Mouse (Mus musculus): ENCODE measurements around the gene Sltm. TPM values are rescaled to one million over a fixed set of nuclear protein-coding genes. Genes with fewer than 3 reads are reported as not detected.

Gene Sltm
- total and polyA plus RNA-seq, 2 experiments = 3.5 to 17.6 TPM

DNA sequence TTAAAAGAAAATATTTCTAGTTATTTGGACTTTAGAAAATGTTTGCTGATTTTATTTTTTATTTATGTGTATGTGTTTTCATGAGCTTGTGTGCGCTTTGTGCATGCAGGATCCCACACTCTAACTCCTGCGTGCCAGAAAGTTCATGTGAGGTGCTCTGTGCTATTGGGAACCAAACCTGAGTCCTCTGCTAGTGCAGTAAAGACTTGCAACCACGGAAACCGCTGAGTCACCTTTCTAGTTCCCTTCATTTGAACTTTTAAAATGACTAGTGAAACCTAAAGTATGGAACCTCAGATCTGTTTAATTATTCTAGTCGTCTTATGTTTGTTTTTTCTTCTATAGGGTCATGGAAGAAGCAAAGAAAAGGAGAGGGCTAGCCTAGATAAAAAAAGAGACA, 38.4 kb downstream of the Sltm start:
- TF ChIP-seq POLR2A (IDR thresholded peaks at IDR 0.05; ENCODE audit: extremely low read depth, insufficient read depth, low read length) (no peak), CTCF (IDR thresholded peaks at IDR 0.05; ENCODE audit: low read depth, low read length) (no peak)
- Histone ChIP-seq H3K36me3 (ENCODE audit: control insufficient read depth, insufficient read depth, low read length) (peaks cover 60% of the 10 kb centered on the region), H3K4me3 (ENCODE audit: insufficient read depth, low read depth, low read length) (no peak overlapping the region), H3K9ac (ENCODE audit: low read depth, low read length) (no peak overlapping the region), H3K79me2 (ENCODE audit: control insufficient read depth, insufficient read depth, low read length) (no peaks in the 10 kb centered on the region), H3K27me3 (ENCODE audit: control insufficient read depth, insufficient read depth, low read length) (no peaks in the 10 kb centered on the region), H3K4me1 (ENCODE audit: control insufficient read depth, insufficient read depth, low read length) (no peaks in the 10 kb centered on the region), H3K27ac (replicated peaks; ENCODE audit: insufficient read depth, low read depth, low read length) (no peak overlapping the region)
- no peak for DNase-seq (ENCODE audit: extremely low read depth, low read depth, low spot score)
- WGBS = 86% methylated on average over 5 of the region's 5 CpGs

DNA sequence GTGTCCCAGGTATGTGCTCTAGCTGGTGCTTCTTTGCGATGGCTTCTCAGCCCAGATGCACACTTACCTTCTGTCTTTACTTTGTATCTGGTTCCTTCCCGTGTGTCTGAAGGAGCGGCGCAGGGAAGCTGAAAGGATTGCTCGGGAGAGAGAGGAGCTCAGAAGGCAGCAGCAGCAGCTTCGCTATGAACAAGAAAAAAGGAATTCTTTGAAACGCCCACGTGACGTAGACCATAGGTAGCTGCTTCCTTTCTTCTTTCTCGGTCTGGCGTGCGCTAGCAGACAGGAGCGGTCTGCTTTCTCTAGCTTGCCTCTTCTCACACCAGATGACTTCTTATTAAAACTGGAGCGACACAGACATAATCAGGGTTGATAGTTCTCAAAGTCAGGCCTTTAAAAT, 42.1 kb downstream of the Sltm start:
- Histone ChIP-seq H3K36me3 (ENCODE audit: control insufficient read depth, insufficient read depth, low read length) (peaks cover 83% of the 10 kb centered on the region), H3K27ac (replicated peaks; ENCODE audit: insufficient read depth, low read depth, low read length) (no peak overlapping the region), H3K4me3 (ENCODE audit: insufficient read depth, low read depth, low read length) (no peak overlapping the region), H3K79me2 (ENCODE audit: control insufficient read depth, insufficient read depth, low read length) (no peaks in the 10 kb centered on the region), H3K9ac (ENCODE audit: low read depth, low read length) (no peak overlapping the region), H3K4me1 (ENCODE audit: control insufficient read depth, insufficient read depth, low read length) (no peaks in the 10 kb centered on the region), H3K27me3 (ENCODE audit: control insufficient read depth, insufficient read depth, low read length) (no peaks in the 10 kb centered on the region)
- TF ChIP-seq POLR2A (IDR thresholded peaks at IDR 0.05; ENCODE audit: extremely low read depth, insufficient read depth, low read length) = no peak
- no peak for TF ChIP-seq CTCF (IDR thresholded peaks at IDR 0.05; ENCODE audit: low read depth, low read length)
- WGBS = 94% methylated on average over 14 of the region's 14 CpGs
- no peak for DNase-seq (ENCODE audit: extremely low read depth, low read depth, low spot score)

DNA sequence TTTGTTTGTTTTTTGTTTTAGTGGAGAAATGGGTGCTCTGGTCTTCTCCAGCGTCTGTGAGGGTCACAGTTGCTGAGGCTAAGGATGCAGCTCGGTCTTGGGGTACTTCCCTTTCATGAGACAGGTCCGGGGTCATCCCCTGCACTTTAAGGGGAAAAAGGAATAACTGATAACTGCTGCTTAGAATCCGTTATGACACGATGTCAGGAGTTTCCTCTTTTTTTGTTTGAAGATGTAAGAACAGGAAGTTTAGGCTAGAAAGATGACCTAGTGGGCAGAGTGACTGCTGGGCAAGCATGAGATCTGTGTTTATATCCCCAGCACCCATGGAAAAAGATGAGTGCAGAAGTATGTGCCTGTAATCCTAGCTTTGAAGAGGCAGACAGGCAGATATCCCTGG, 42.6 kb downstream of the Sltm start:
- Histone ChIP-seq H3K4me3 (ENCODE audit: insufficient read depth, low read depth, low read length) (no peak overlapping the region), H3K79me2 (ENCODE audit: control insufficient read depth, insufficient read depth, low read length) (no peaks in the 10 kb centered on the region), H3K36me3 (ENCODE audit: control insufficient read depth, insufficient read depth, low read length) (peaks cover 82% of the 10 kb centered on the region), H3K27ac (replicated peaks; ENCODE audit: insufficient read depth, low read depth, low read length) (no peak overlapping the region), H3K4me1 (ENCODE audit: control insufficient read depth, insufficient read depth, low read length) (no peaks in the 10 kb centered on the region), H3K9ac (ENCODE audit: low read depth, low read length) (no peak overlapping the region), H3K27me3 (ENCODE audit: control insufficient read depth, insufficient read depth, low read length) (no peaks in the 10 kb centered on the region)
- WGBS = 76% methylated on average over 5 of the region's 5 CpGs
- TF ChIP-seq CTCF (IDR thresholded peaks at IDR 0.05; ENCODE audit: low read depth, low read length) = no peak
- no peak for TF ChIP-seq POLR2A (IDR thresholded peaks at IDR 0.05; ENCODE audit: extremely low read depth, insufficient read depth, low read length)
- DNase-seq (ENCODE audit: extremely low read depth, low read depth, low spot score) = no peak

DNA sequence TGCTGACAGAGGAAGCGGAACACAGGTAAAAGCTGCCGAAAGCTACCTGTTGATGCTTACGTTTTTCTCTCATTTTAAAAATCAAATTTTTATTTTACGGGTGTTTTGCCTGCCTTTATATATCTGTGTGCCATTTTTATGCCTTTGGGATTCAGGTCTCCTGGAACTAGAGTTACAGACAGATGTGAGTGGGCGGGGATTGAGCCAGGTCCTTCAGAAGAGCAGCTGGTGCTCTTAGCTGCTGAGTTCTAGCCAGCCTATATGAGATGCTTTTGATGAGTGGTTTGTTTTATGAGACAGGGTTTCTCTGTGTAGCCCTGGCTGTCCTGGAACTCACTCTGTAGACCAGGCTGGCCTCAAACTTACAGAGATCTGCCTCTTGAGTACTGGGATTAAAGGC, 44.6 kb downstream of the Sltm start:
- no peak overlapping the region for H3K4me3 ChIP-seq (ENCODE audit: insufficient read depth, low read depth, low read length)
- H3K27ac ChIP-seq (replicated peaks; ENCODE audit: insufficient read depth, low read depth, low read length) = no peak overlapping the region
- WGBS = 97% methylated on average over 5 of the region's 5 CpGs
- no peak overlapping the region for H3K9ac ChIP-seq (ENCODE audit: low read depth, low read length)
- peaks cover 81% of the 10 kb centered on the region for H3K36me3 ChIP-seq (ENCODE audit: control insufficient read depth, insufficient read depth, low read length)
- no peaks in the 10 kb centered on the region for H3K27me3 ChIP-seq (ENCODE audit: control insufficient read depth, insufficient read depth, low read length)
- no peak for DNase-seq (ENCODE audit: extremely low read depth, low read depth, low spot score)
- H3K79me2 ChIP-seq (ENCODE audit: control insufficient read depth, insufficient read depth, low read length) = no peaks in the 10 kb centered on the region
- no peaks in the 10 kb centered on the region for H3K4me1 ChIP-seq (ENCODE audit: control insufficient read depth, insufficient read depth, low read length)
- no peak for TF ChIP-seq POLR2A (IDR thresholded peaks at IDR 0.05; ENCODE audit: extremely low read depth, insufficient read depth, low read length)
- TF ChIP-seq CTCF (IDR thresholded peaks at IDR 0.05; ENCODE audit: low read depth, low read length) = no peak

DNA sequence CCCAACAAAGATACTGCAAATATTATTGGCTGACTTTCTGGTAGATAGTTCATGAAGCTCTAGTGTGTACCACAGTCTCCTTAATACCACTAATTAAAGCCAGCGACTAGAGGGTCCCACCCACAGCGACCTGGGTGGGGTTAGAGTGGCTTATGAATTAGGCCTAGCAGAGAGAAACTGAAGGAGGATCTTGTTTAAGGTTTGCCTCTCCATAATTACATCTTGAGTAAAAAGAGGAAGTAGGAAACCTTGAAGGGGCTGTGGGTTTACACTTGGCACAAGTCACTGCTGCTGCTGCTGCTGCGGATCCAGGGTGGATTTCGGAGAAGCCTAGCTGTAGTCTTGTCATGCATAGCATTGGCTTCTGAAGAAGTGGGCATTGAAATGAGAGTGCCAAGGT, 48.2 kb downstream of the Sltm start:
- TF ChIP-seq POLR2A (IDR thresholded peaks at IDR 0.05; ENCODE audit: extremely low read depth, insufficient read depth, low read length) (no peak), CTCF (IDR thresholded peaks at IDR 0.05; ENCODE audit: low read depth, low read length) (no peak)
- no peak overlapping the region for H3K27ac ChIP-seq (replicated peaks; ENCODE audit: insufficient read depth, low read depth, low read length)
- no peak for DNase-seq (ENCODE audit: extremely low read depth, low read depth, low spot score)
- no peaks in the 10 kb centered on the region for H3K79me2 ChIP-seq (ENCODE audit: control insufficient read depth, insufficient read depth, low read length)
- no peak overlapping the region for H3K4me3 ChIP-seq (ENCODE audit: insufficient read depth, low read depth, low read length)
- H3K36me3 ChIP-seq (ENCODE audit: control insufficient read depth, insufficient read depth, low read length) = peaks cover 74% of the 10 kb centered on the region
- no peaks in the 10 kb centered on the region for H3K27me3 ChIP-seq (ENCODE audit: control insufficient read depth, insufficient read depth, low read length)
- 92% methylated on average over 4 of the region's 4 CpGs for WGBS
- H3K9ac ChIP-seq (ENCODE audit: low read depth, low read length) = no peak overlapping the region
- H3K4me1 ChIP-seq (ENCODE audit: control insufficient read depth, insufficient read depth, low read length) = no peaks in the 10 kb centered on the region

DNA sequence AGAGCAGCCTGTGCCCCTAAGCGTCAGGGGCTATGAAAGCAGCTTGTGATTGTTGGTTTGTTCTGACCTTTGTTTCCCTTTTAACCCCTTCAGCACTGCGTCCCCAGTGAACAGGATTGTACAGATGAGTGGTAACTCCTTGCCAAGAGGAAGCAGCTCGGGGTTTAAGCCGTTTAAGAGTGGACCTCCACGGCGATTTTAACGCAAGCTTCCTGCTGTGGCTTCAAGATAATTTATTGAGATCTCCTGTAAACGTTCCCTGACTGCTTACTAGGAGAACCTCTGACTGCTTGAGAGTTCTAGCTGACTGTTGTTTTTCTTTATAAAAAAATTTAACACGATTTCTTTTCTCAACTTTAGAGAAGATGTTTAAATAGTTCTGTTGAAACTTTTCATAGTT, 48.9 kb downstream of the Sltm start:
- 70% methylated on average over 9 of the region's 9 CpGs for WGBS

More for the DNA sequence above, 48.9 kb downstream of the Sltm start:
- no peak overlapping the region for H3K9ac ChIP-seq (ENCODE audit: low read depth, low read length)
- H3K36me3 ChIP-seq (ENCODE audit: control insufficient read depth, insufficient read depth, low read length) = peaks cover 70% of the 10 kb centered on the region
- H3K27me3 ChIP-seq (ENCODE audit: control insufficient read depth, insufficient read depth, low read length) = no peaks in the 10 kb centered on the region
- no peaks in the 10 kb centered on the region for H3K4me1 ChIP-seq (ENCODE audit: control insufficient read depth, insufficient read depth, low read length)
- H3K27ac ChIP-seq (replicated peaks; ENCODE audit: insufficient read depth, low read depth, low read length) = no peak overlapping the region
- no peaks in the 10 kb centered on the region for H3K79me2 ChIP-seq (ENCODE audit: control insufficient read depth, insufficient read depth, low read length)
- H3K4me3 ChIP-seq (ENCODE audit: insufficient read depth, low read depth, low read length) = no peak overlapping the region
- no peak for TF ChIP-seq POLR2A (IDR thresholded peaks at IDR 0.05; ENCODE audit: extremely low read depth, insufficient read depth, low read length)
- no peak for TF ChIP-seq CTCF (IDR thresholded peaks at IDR 0.05; ENCODE audit: low read depth, low read length)
- no peak for DNase-seq (ENCODE audit: extremely low read depth, low read depth, low spot score)
